Mouse (Mus musculus): ENCODE data around the gene Zfhx3. TPM values are rescaled to one million over a fixed set of nuclear protein-coding genes. Genes with fewer than 3 reads are reported as not detected.

Zfhx3 gene
- polyA plus RNA-seq, 1 experiment from 2014 or later, result 6.2 TPM

- no peaks in the 10 kb centered on the region for H3K36me3 ChIP-seq
- no peak for ATAC-seq (ENCODE audit: extremely low read depth, insufficient number of reproducible peaks, low FRiP score, low TSS enrichment)
- H3K27ac ChIP-seq (replicated peaks), result no peak overlapping the region
- 75% methylated on average over 4 of the region's 4 CpGs for WGBS
- H3K4me1 ChIP-seq, result peaks cover 9% of the 10 kb centered on the region; the same call in 1 of the 2 replicates
- H3K9ac ChIP-seq, result no peak overlapping the region
- H3K27me3 ChIP-seq (replicated peaks), result no peaks in the 10 kb centered on the region
- no peaks in the 10 kb centered on the region for H3K9me3 ChIP-seq
- no peak overlapping the region for H3K4me3 ChIP-seq
- no peak overlapping the region for H3K4me2 ChIP-seq
Measured at GRCm38 (mm10) chr8:108583261-108583660, 640.8 kb downstream of the Zfhx3 start.

- H3K4me3 ChIP-seq, result no peak overlapping the region
- H3K4me1 ChIP-seq, result peaks cover 4% of the 10 kb centered on the region; the same call in 1 of the 2 replicates
- no peak overlapping the region for H3K4me2 ChIP-seq
- H3K9me3 ChIP-seq, result no peaks in the 10 kb centered on the region
- H3K27ac ChIP-seq (replicated peaks), result no peak overlapping the region; the same call in 1 of the 2 replicates
- H3K27me3 ChIP-seq (replicated peaks), result no peaks in the 10 kb centered on the region
- WGBS, result 68% methylated on average over 9 of the region's 9 CpGs
- ATAC-seq (ENCODE audit: extremely low read depth, insufficient number of reproducible peaks, low FRiP score, low TSS enrichment), result no peak
- no peak overlapping the region for H3K9ac ChIP-seq
- H3K36me3 ChIP-seq, result no peaks in the 10 kb centered on the region
Measured at GRCm38 (mm10) chr8:108583867-108584661, 641.6 kb downstream of the Zfhx3 start.

GRCm38 (mm10) chr8:108584662-108584978 lies 642.2 kb downstream of the Zfhx3 start:
- Histone ChIP-seq H3K27me3 (replicated peaks) (no peaks in the 10 kb centered on the region), H3K36me3 (no peaks in the 10 kb centered on the region), H3K4me2 (no peak overlapping the region), H3K4me3 (no peak overlapping the region), H3K27ac (replicated peaks) (peak overlapping the region; percentile 8; the same call in 1 of the 2 replicates), H3K4me1 (peaks cover 4% of the 10 kb centered on the region; the same call in 1 of the 2 replicates), H3K9ac (no peak overlapping the region), H3K9me3 (no peaks in the 10 kb centered on the region)
- ATAC-seq (ENCODE audit: extremely low read depth, insufficient number of reproducible peaks, low FRiP score, low TSS enrichment), result no peak
- WGBS, result 57% methylated on average over 4 of the region's 4 CpGs

- Histone ChIP-seq H3K4me3 (no peak overlapping the region), H3K9me3 (no peaks in the 10 kb centered on the region), H3K9ac (no peak overlapping the region), H3K27ac (replicated peaks) (no peak overlapping the region), H3K4me1 (peaks cover 24% of the 10 kb centered on the region), H3K36me3 (no peaks in the 10 kb centered on the region), H3K27me3 (replicated peaks) (no peaks in the 10 kb centered on the region), H3K4me2 (no peak overlapping the region)
- WGBS, result 73% methylated on average over 7 of the region's 7 CpGs
- no peak for ATAC-seq (ENCODE audit: extremely low read depth, insufficient number of reproducible peaks, low FRiP score, low TSS enrichment)
Measured at GRCm38 (mm10) chr8:108591037-108591436, 648.6 kb downstream of the Zfhx3 start.

GRCm38 (mm10) chr8:108592028-108592724 lies 649.7 kb downstream of the Zfhx3 start:
- no peaks in the 10 kb centered on the region for H3K27me3 ChIP-seq (replicated peaks)
- no peak overlapping the region for H3K27ac ChIP-seq (replicated peaks)
- WGBS, result 84% methylated on average over 11 of the region's 11 CpGs
- H3K4me3 ChIP-seq, result no peak overlapping the region
- peaks cover 24% of the 10 kb centered on the region for H3K4me1 ChIP-seq
- H3K9ac ChIP-seq, result no peak overlapping the region
- no peaks in the 10 kb centered on the region for H3K36me3 ChIP-seq
- no peak overlapping the region for H3K4me2 ChIP-seq
- ATAC-seq (ENCODE audit: extremely low read depth, insufficient number of reproducible peaks, low FRiP score, low TSS enrichment), result no peak
- no peaks in the 10 kb centered on the region for H3K9me3 ChIP-seq

GRCm38 (mm10) chr8:108592990-108593589 lies 650.6 kb downstream of the Zfhx3 start:
- Histone ChIP-seq H3K9me3 (no peaks in the 10 kb centered on the region), H3K9ac (no peak overlapping the region), H3K36me3 (no peaks in the 10 kb centered on the region), H3K4me1 (peaks cover 24% of the 10 kb centered on the region), H3K4me3 (no peak overlapping the region), H3K27ac (replicated peaks) (peak overlapping the region; percentile 82), H3K4me2 (no peak overlapping the region), H3K27me3 (replicated peaks) (no peaks in the 10 kb centered on the region)
- WGBS, result 76% methylated on average over 13 of the region's 13 CpGs
- no peak for ATAC-seq (ENCODE audit: extremely low read depth, insufficient number of reproducible peaks, low FRiP score, low TSS enrichment)

GRCm38 (mm10) chr8:108593891-108594290 lies 651.4 kb downstream of the Zfhx3 start:
- H3K4me3 ChIP-seq, result no peak overlapping the region
- H3K27ac ChIP-seq (replicated peaks), result peak overlapping the region; percentile 82
- H3K4me1 ChIP-seq, result peaks cover 24% of the 10 kb centered on the region
- no peaks in the 10 kb centered on the region for H3K27me3 ChIP-seq (replicated peaks)
- H3K9ac ChIP-seq, result no peak overlapping the region
- no peaks in the 10 kb centered on the region for H3K9me3 ChIP-seq
- no peak for ATAC-seq (ENCODE audit: extremely low read depth, insufficient number of reproducible peaks, low FRiP score, low TSS enrichment)
- no peak overlapping the region for H3K4me2 ChIP-seq
- no peaks in the 10 kb centered on the region for H3K36me3 ChIP-seq
- WGBS, result 61% methylated on average over 9 of the region's 9 CpGs

GRCm38 (mm10) chr8:108594361-108595060 lies 652.1 kb downstream of the Zfhx3 start:
- no peaks in the 10 kb centered on the region for H3K27me3 ChIP-seq (replicated peaks)
- WGBS, result 58% methylated on average over 9 of the region's 9 CpGs
- peaks cover 27% of the 10 kb centered on the region for H3K4me1 ChIP-seq
- no peak for ATAC-seq (ENCODE audit: extremely low read depth, insufficient number of reproducible peaks, low FRiP score, low TSS enrichment)
- H3K9me3 ChIP-seq, result no peaks in the 10 kb centered on the region
- H3K4me3 ChIP-seq, result no peak overlapping the region
- H3K9ac ChIP-seq, result peak overlapping the region; percentile 37; the same call in 1 of the 2 replicates
- H3K4me2 ChIP-seq, result no peak overlapping the region
- peak overlapping the region; percentile 82 for H3K27ac ChIP-seq (replicated peaks)
- no peaks in the 10 kb centered on the region for H3K36me3 ChIP-seq

- no peak for ATAC-seq (ENCODE audit: extremely low read depth, insufficient number of reproducible peaks, low FRiP score, low TSS enrichment)
- H3K4me3 ChIP-seq, result no peak overlapping the region
Measured at GRCm38 (mm10) chr8:108595061-108595419, 652.6 kb downstream of the Zfhx3 start.

GRCm38 (mm10) chr8:108595721-108596495 lies 653.5 kb downstream of the Zfhx3 start:
- Histone ChIP-seq H3K9me3 (no peaks in the 10 kb centered on the region), H3K4me2 (no peak overlapping the region), H3K27me3 (replicated peaks) (no peaks in the 10 kb centered on the region), H3K27ac (replicated peaks) (peak overlapping the region; percentile 82), H3K4me1 (peaks cover 30% of the 10 kb centered on the region), H3K9ac (no peak overlapping the region), H3K36me3 (no peaks in the 10 kb centered on the region), H3K4me3 (no peak overlapping the region)
- ATAC-seq (ENCODE audit: extremely low read depth, insufficient number of reproducible peaks, low FRiP score, low TSS enrichment), result no peak
- WGBS, result 64% methylated on average over 19 of the region's 19 CpGs

More at GRCm38 (mm10) chr8:108595061-108595419, 652.6 kb downstream of the Zfhx3 start:
- H3K36me3 ChIP-seq, result no peaks in the 10 kb centered on the region
- H3K4me2 ChIP-seq, result no peak overlapping the region
- H3K27me3 ChIP-seq (replicated peaks), result no peaks in the 10 kb centered on the region
- WGBS, result 65% methylated on average over 9 of the region's 9 CpGs
- no peaks in the 10 kb centered on the region for H3K9me3 ChIP-seq
- H3K9ac ChIP-seq, result no peak overlapping the region
- peak overlapping the region; percentile 82 for H3K27ac ChIP-seq (replicated peaks)
- H3K4me1 ChIP-seq, result peaks cover 30% of the 10 kb centered on the region
